Mouse (Mus musculus) testis, adult 2 months (tissue): ENCODE measurements around the gene Relt. TPM values are rescaled to one million over a fixed set of nuclear protein-coding genes. Genes with fewer than 3 reads are reported as not detected.
A peak's percentile ranks its signal among the peaks of the same experiment; 100 is the strongest.

Experiments used
- H3K27ac ChIP-seq: fragments of 200-500 bp; 2 replicates; pipeline ENCODE4 v1.5.1; 2012; ENCODE audit warnings: low read depth, low read length; ENCODE audit not compliant: control insufficient read depth, insufficient read depth
- H3K27me3 ChIP-seq: fragments of 200-500 bp; 2 replicates; pipeline ENCODE4 v1.6.1; 2012; ENCODE audit warnings: mild to moderate bottlenecking, low read length, moderate library complexity; ENCODE audit not compliant: control insufficient read depth, insufficient read depth
- H3K36me3 ChIP-seq: fragments of 200-500 bp; 2 replicates; pipeline ENCODE4 v1.6.1; 2012; ENCODE audit warnings: mild to moderate bottlenecking, low read length; ENCODE audit not compliant: control insufficient read depth, insufficient read depth
- H3K4me1 ChIP-seq: fragments of 200-500 bp; 2 replicates; pipeline ENCODE4 v1.6.1; 2012; ENCODE audit warnings: low read length; ENCODE audit not compliant: control insufficient read depth, insufficient read depth
- H3K4me3 ChIP-seq: fragments of 200-500 bp; 2 replicates; pipeline ENCODE4 v1.5.1; 2012; ENCODE audit warnings: low read depth, mild to moderate bottlenecking, low read length, moderate library complexity, mixed read lengths; ENCODE audit not compliant: control insufficient read depth
- CTCF ChIP-seq: fragments of 200-500 bp; IDR thresholded peaks from 2 replicates; pipeline ENCODE4 v1.5.1; 2012; ENCODE audit warnings: low read depth, mild to moderate bottlenecking, inconsistent platforms, low read length, moderate library complexity; ENCODE audit not compliant: control insufficient read depth, insufficient read depth, insufficient replicate concordance
- POLR2A ChIP-seq: fragments of 200-500 bp; IDR thresholded peaks from 2 replicates; pipeline ENCODE4 v1.6.1; 2012; ENCODE audit warnings: low read depth, mild to moderate bottlenecking, inconsistent platforms, low read length, moderate library complexity; ENCODE audit not compliant: control insufficient read depth
- polyA plus RNA-seq: library from polyadenylated mRNA; depleted of rRNA; stranded (reverse); fragments of >200 nt; gene quantifications from 2 replicates; pipeline ENCODE4 v1.2.3, GENCODE M21; 2012; rRNA removed

Relt gene
- 3.1 and 4.8 TPM in 2 replicates for polyA plus RNA-seq

DNA sequence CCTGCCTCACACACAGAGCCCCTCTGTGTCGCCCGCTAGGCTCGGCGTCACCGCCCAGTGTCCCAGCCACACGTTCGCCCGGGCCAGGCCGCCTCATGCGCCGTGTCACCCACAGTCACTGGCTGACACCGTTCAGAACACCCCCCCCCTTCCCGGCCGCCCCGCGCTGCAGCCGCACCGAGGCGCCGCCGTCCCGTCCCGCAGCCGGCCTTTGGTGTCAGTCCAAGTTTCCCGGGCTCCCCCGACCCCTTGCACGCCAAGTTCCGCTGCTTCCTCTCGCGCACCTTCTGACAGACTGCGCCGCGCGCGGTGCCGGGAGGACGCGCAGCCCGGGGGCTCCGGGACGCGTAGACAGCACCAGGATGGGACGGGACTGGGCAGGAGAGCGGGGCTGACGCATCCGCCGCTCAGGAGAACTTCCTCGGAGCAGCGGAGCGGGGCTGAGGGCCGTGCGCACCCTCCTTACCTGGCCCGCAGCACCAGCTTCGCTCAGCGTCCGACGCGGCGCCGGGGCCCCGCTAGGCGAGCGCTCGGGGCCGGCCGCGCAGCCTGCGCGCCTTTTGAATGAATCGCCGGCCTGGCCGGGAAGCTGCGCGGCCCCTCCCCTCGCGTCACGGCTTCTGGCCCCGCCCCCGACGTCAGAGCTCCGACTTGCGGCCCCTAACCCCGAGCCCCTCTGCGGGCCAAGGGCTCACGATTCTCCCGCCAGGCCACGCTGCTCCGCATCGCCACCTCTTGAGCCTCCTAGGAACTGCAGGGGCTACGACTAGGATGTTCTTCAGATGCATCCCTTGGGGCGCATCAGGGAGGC is at the start of gene Relt:
Relt (minus strand) TSS at position 619 of the 811 bp plus-strand sequence.
- H3K36me3 ChIP-seq: no peaks in the 10 kb centered on the region
- no peak within 1 kb of the TSS for H3K27ac ChIP-seq
- no peak for TF ChIP-seq POLR2A
- peak; percentile 79 for TF ChIP-seq CTCF
- peak within 1 kb of the TSS; percentile 92 for H3K4me3 ChIP-seq
- H3K27me3 ChIP-seq: no peaks in the 10 kb centered on the region
- H3K4me1 ChIP-seq: peaks cover 7% of the 10 kb centered on the region

DNA sequence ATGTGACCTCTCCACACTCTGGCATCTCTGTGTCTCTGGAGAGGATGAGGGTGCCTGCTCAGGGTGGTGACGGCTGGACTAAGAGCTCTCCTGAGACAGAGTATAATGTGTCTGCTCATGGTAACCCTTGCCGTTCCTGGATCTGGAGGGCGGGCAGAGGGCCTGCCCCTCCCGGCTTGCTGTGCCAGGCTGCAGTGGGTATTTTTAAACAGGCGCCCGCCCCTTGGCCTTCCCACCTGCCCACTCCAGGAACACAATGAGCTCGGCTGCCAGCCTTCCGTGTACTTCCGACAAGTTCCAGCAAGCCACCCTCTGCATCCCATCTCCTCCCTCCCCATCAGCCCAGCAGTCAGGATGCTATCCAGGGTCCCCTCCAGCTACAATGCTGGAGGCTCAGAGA is 48.5 kb upstream of the Relt start:
- TF ChIP-seq CTCF (no peak), POLR2A (no peak)
- H3K4me3 ChIP-seq: no peak overlapping the region
- H3K4me1 ChIP-seq: peaks cover 14% of the 10 kb centered on the region
- no peaks in the 10 kb centered on the region for H3K36me3 ChIP-seq
- H3K27ac ChIP-seq: no peak overlapping the region
- H3K27me3 ChIP-seq: no peaks in the 10 kb centered on the region

DNA sequence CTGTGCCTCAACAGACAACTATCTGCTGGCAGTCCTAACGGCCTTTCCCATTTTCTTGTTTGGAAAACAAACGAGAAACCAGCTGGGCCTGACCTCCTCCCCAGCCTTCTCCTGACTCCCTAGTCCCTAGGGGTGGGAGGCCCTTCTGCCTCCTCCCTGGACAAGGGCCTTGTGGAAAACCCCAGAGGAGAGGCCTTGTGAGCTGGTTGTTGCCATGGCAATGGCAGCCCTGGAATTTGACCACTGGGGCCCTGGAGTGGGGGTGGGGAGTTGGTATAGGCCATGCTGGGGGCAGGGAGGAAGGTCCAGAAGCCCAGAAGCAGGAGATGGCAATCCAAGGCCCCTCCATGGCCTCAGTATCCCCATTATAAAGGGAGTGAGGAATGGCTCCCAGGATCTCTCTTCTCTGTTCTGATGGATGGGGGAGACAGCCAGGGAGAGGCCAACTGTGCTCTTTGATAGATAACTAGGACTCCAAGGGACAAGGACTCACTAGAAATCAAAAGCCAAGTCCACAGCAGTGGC is 48.1 kb upstream of the Relt start:
- Histone ChIP-seq H3K36me3 (no peaks in the 10 kb centered on the region), H3K27ac (peak overlapping the region; percentile 9), H3K4me3 (peak overlapping the region; percentile 44), H3K27me3 (no peaks in the 10 kb centered on the region), H3K4me1 (peaks cover 14% of the 10 kb centered on the region)
- TF ChIP-seq CTCF (no peak), POLR2A (0 out of 2 replicates have a peak, but pooled peaks have one; percentile 45)

DNA sequence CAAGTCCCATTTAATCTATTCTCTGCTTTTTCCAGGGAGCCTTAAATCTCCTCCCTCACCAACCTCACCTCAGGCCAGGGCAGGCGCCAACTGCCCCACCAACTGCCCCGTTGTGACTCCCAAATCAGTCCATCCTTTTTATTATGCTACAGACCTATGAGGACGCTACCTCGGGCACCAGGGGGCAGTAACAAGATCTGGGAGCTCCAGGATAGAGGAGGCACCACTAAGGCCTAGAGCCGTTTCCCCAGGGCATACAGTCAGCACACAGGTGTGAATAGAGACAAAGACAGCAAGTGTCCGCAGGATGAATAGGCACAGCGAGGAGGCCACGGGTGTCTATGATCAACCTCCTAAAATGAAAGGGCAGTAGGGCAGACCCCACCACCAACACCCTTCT is 45.3 kb upstream of the Relt start:
- Histone ChIP-seq H3K4me3 (no peak overlapping the region), H3K4me1 (peaks cover 14% of the 10 kb centered on the region), H3K27me3 (no peaks in the 10 kb centered on the region), H3K36me3 (no peaks in the 10 kb centered on the region), H3K27ac (no peak overlapping the region)
- TF ChIP-seq POLR2A: no peak
- no peak for TF ChIP-seq CTCF

DNA sequence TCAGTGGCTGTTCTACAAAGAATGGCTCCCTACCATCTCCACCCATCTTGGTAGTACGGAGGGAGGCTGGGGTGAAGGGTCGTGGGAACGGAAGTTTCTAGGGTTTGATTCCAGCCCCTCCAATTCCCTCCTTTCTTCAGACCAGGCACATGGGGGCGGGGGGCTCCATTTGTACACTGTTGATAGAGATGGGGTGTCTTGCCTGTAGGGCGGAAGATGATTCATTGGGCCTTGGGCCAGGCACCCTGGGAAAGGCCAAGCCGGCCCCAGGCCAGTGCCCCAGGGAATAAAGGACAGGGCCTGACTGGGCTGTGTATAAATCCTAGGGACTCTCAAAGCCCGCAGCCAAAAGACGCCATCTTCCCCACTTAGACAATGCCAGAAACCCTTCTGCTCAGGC is 44.8 kb upstream of the Relt start:
- H3K4me1 ChIP-seq: peaks cover 14% of the 10 kb centered on the region
- no peak overlapping the region for H3K4me3 ChIP-seq
- no peak overlapping the region for H3K27ac ChIP-seq
- no peaks in the 10 kb centered on the region for H3K36me3 ChIP-seq
- TF ChIP-seq POLR2A (no peak), CTCF (no peak)
- H3K27me3 ChIP-seq: no peaks in the 10 kb centered on the region

DNA sequence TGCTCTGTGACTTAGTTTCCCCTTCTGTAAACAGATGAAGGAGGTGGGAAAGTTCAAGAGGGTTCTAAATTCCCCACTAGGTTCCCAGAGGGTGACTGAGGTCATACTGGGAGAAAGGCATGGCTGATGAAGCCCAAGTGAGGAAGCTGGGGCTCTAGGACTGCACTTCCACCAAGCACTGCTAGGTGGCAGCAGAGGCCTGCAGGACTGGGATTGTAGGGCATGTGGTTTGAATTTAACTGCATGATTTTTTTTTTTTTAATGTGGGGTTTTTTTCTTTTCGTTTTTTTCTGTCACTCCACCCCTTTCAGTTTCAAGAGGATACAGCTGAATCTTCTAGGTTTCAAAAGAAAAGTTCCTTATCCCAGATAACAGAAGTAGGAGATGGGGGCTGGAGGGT is 44.0 kb upstream of the Relt start:
- Histone ChIP-seq H3K4me3 (no peak overlapping the region), H3K36me3 (no peaks in the 10 kb centered on the region), H3K4me1 (peaks cover 14% of the 10 kb centered on the region), H3K27ac (no peak overlapping the region), H3K27me3 (no peaks in the 10 kb centered on the region)
- TF ChIP-seq CTCF (peak; percentile 91), POLR2A (no peak)

DNA sequence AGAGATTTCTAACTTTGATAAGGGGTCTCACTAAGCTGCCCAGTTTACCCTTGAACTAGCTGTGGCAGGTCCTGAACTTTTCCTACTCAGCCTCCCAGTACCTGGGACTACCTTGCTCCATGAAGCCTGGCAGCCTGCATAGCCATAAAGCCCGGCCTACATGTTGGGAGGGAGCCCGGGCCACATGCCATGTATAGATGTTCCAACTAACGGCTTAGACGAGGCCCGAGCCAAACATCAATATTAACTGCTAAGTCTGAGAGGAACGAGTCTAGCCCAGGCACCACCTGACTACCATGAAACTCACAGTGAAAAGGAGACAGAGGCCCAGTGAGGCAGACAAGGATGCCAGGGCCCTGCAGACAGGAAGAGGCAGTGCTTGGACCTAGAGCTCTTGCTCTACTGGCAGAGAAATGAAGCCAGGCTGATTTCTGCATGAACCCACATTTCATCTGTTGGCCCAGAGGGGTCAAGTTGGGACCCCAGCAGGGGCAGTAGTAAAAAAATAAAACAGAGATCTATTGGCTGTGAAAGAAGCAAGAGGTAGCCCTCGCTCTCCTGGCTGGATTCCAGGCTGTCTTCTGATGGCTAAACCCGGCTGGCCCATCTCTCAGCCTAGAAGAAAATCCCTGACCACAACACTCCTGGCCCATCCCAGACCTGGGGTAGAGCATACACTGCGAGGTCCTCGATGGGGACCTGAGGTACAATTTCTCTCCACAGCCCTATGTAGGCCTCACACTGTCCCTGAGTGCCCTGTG is 43.0 kb upstream of the Relt start:
- H3K27me3 ChIP-seq: no peaks in the 10 kb centered on the region
- no peaks in the 10 kb centered on the region for H3K36me3 ChIP-seq
- H3K4me3 ChIP-seq: no peak overlapping the region
- TF ChIP-seq POLR2A: no peak
- TF ChIP-seq CTCF: no peak
- no peak overlapping the region for H3K27ac ChIP-seq
- H3K4me1 ChIP-seq: peaks cover 7% of the 10 kb centered on the region
